23 mouse cellular contexts compared by ENCODE assay signal in the genomic region with DNA sequence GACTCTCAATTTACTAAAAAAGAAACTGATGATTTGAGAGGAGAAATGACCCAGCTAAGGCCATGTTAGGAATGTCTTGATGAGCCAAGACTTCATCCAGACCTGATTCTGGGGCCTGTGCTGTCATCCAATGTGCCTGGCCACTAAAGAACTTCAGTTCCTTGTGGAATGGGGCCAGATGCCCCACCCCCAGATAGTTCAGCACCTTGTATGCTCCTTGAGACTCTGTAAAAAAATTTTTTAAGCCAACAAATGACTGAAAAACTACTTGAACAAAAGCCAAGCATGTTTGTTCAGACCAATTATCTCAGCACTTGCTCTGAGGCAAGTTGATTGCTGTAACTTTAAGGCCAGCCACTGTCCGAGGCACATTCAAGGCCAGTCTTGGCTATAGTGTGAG. TPM values are rescaled to one million over a fixed set of nuclear protein-coding genes. Genes with fewer than 3 reads are reported as not detected.
DNase-seq lines count a peak whose midpoint lies in the region; ATAC-seq and TF ChIP-seq lines count a peak whose summit lies in the region.
"Had no signal": no experiment of that assay in that cellular context is flagged by ENCODE, and none has a peak within 500 bp of the region (broad histone marks: within the 10 kb centered on the region; RNA-seq: fewer than 3 reads in every experiment).

No protein-coding gene starts in this region.

- no peaks in the 10 kb centered on the region for H3K36me3 ChIP-seq in liver, adult 2 months (ENCODE audit: control insufficient read depth, insufficient read depth, low read length)
- H3K36me3 ChIP-seq in lung, embryonic 14.5 days (ENCODE audit: insufficient read depth) = no peaks in the 10 kb centered on the region
- peaks cover 3% of the 10 kb centered on the region; the same call in 1 of the 2 replicates for H3K36me3 ChIP-seq in intestine, postnatal 0 days (ENCODE audit: control insufficient read depth, insufficient read depth)
- H3K36me3 ChIP-seq: embryonic facial prominence, embryonic 13.5 days; forebrain, embryonic 12.5 days; heart, embryonic 15.5 days; hindbrain, embryonic 13.5 days had no signal

- H3K4me3 ChIP-seq in liver, adult 2 months (ENCODE audit: insufficient read depth, low read depth, low read length) = no peak overlapping the region
- H3K4me3 ChIP-seq in lung, embryonic 14.5 days (ENCODE audit: low read depth, low read length) = no peak overlapping the region
- H3K4me3 ChIP-seq in intestine, postnatal 0 days (ENCODE audit: low read depth, low read length) = no peak overlapping the region
- H3K4me3 ChIP-seq: embryonic facial prominence, embryonic 13.5 days; forebrain, embryonic 12.5 days; heart, embryonic 15.5 days; hindbrain, embryonic 13.5 days had no signal

- no peaks in the 10 kb centered on the region for H3K4me1 ChIP-seq in liver, adult 2 months (ENCODE audit: control insufficient read depth, insufficient read depth, low read length)
- peaks cover 5% of the 10 kb centered on the region; the same call in 1 of the 2 replicates for H3K4me1 ChIP-seq in lung, embryonic 14.5 days (ENCODE audit: insufficient read depth)
- H3K4me1 ChIP-seq in intestine, postnatal 0 days (replicated peaks; ENCODE audit: control insufficient read depth, insufficient read depth, low read length) = peaks cover 10% of the 10 kb centered on the region; the same call in 1 of the 2 replicates
- H3K4me1 ChIP-seq: embryonic facial prominence, embryonic 13.5 days; forebrain, embryonic 12.5 days; heart, embryonic 15.5 days; hindbrain, embryonic 13.5 days had no signal

- H3K9ac ChIP-seq in liver, adult 2 months (ENCODE audit: low read depth, low read length) = no peak overlapping the region
- H3K9ac ChIP-seq in lung, embryonic 14.5 days = no peak overlapping the region
- no peak overlapping the region for H3K9ac ChIP-seq in intestine, postnatal 0 days (ENCODE audit: low read depth, low read length)
- H3K9ac ChIP-seq: embryonic facial prominence, embryonic 13.5 days; forebrain, embryonic 12.5 days; heart, embryonic 15.5 days; hindbrain, embryonic 13.5 days had no signal

- no peaks in the 10 kb centered on the region for H3K9me3 ChIP-seq in lung, embryonic 14.5 days (ENCODE audit: low read depth, low read length)
- H3K9me3 ChIP-seq in intestine, postnatal 0 days (ENCODE audit: control insufficient read depth) = no peaks in the 10 kb centered on the region
- H3K9me3 ChIP-seq: embryonic facial prominence, embryonic 13.5 days; forebrain, embryonic 12.5 days; heart, embryonic 15.5 days; hindbrain, embryonic 13.5 days had no signal

- DNase-seq in liver, adult 2 months (ENCODE audit: extremely low read depth, low read depth, low spot score) = peak; percentile 10
- DNase-seq in liver = no peak
- peak; percentile 17 for DNase-seq in lung, embryonic 14.5 days
- peak; percentile 41 for DNase-seq in lung, postnatal 14 days
- peak; percentile 9 for DNase-seq in skeletal muscle tissue, adult 2 months (ENCODE audit: low read depth, low spot score)
- DNase-seq in gastrocnemius, postnatal 4 days (ENCODE audit: low spot score in 2 of 2) = no peak
- DNase-seq: adrenal gland, postnatal 10 days; cerebellum, adult 11-12 months; cerebellum, adult 9-11 months; cerebellum, postnatal 36 days; gastrocnemius, postnatal 14 days; heart, postnatal 14 days had no signal

- TF ChIP-seq CTCF in liver, adult 2 months (IDR thresholded peaks at IDR 0.05; ENCODE audit: low read depth, low read length) = no peak
- TF ChIP-seq CTCF in lung, embryonic 14.5 days (IDR thresholded peaks at IDR 0.05; ENCODE audit: low read depth) = no peak
- no peak for TF ChIP-seq CTCF in intestine, postnatal 0 days (IDR thresholded peaks at IDR 0.05; ENCODE audit: low read depth)

- no peak overlapping the region for H3K27ac ChIP-seq in liver, adult 2 months (replicated peaks; ENCODE audit: insufficient read depth, low read depth, low read length)
- H3K27ac ChIP-seq in lung, embryonic 14.5 days (ENCODE audit: low read depth) = no peak overlapping the region
- no peak overlapping the region for H3K27ac ChIP-seq in intestine, postnatal 0 days (ENCODE audit: low read depth, low read length)
- H3K27ac ChIP-seq: embryonic facial prominence, embryonic 13.5 days; forebrain, embryonic 12.5 days; heart, embryonic 15.5 days; hindbrain, embryonic 13.5 days had no signal

- WGBS in liver, adult 2 months = 75% methylated on average over 1 of the region's 1 CpGs
- WGBS in lung, embryonic 14.5 days = 40% methylated on average over 1 of the region's 1 CpGs
- whole genome bisulfite sequencing in intestine, postnatal 0 days = 72% methylated on average over 1 of the region's 1 CpGs

- TF ChIP-seq POLR2A in liver, adult 2 months (IDR thresholded peaks at IDR 0.05; ENCODE audit: extremely low read depth, insufficient read depth, low read length) = no peak

- no peaks in the 10 kb centered on the region for H3K27me3 ChIP-seq in liver, adult 2 months (ENCODE audit: control insufficient read depth, insufficient read depth, low read length)
- no peaks in the 10 kb centered on the region for H3K27me3 ChIP-seq in lung, embryonic 14.5 days (ENCODE audit: insufficient read depth, low read length)
- H3K27me3 ChIP-seq in intestine, postnatal 0 days (replicated peaks; ENCODE audit: control insufficient read depth, insufficient read depth, low read length) = no peaks in the 10 kb centered on the region
- H3K27me3 ChIP-seq: CH12.LX; embryonic facial prominence, embryonic 13.5 days; forebrain, embryonic 12.5 days; heart, embryonic 15.5 days; hindbrain, embryonic 13.5 days had no signal

- no peaks in the 10 kb centered on the region for H3K79me2 ChIP-seq in liver, adult 2 months (ENCODE audit: control insufficient read depth, insufficient read depth, low read length)

- ATAC-seq in lung, embryonic 14.5 days (ENCODE audit: insufficient read depth) = no peak
- ATAC-seq in intestine, postnatal 0 days = no peak
- ATAC-seq in inflammation-experienced regulatory T-cells, adult 6 months = no peak
- ATAC-seq: forebrain, embryonic 16.5 days had no signal

- H3K4me2 ChIP-seq in lung, embryonic 14.5 days = no peak overlapping the region
- H3K4me2 ChIP-seq in intestine, postnatal 0 days (replicated peaks; ENCODE audit: low read depth) = no peak overlapping the region
- H3K4me2 ChIP-seq: embryonic facial prominence, embryonic 13.5 days; forebrain, embryonic 12.5 days; heart, embryonic 11.5 days; heart, embryonic 15.5 days; hindbrain, embryonic 13.5 days had no signal

RNA-seq across cellular contexts. Expression of a gene that starts 59.4 kb away (rescaled TPM):
- total RNA-seq in liver, adult 2 months (2014; rRNA removed) = 0.28 TPM in 1 of 2 replicates, not detected in the other
- polyA plus RNA-seq in liver, adult 2 months (2012; rRNA removed) = not detected in 2 replicates
- polyA plus RNA-seq in lung, embryonic 14.5 days (2014; fragmentation: Nextera tagmentation; extraction: Ambion mirVana) = 5.5 and 6.2 TPM in 2 replicates
- 10 to 100 TPM; 35.8 to 36.2 TPM for total RNA-seq in gastrocnemius, postnatal 4 days (2021)
- 10.8 and 11.9 TPM in 2 replicates for polyA plus RNA-seq in intestine, postnatal 0 days (2015; fragmentation: Nextera tagmentation; extraction: Ambion mirVana)
- polyA plus RNA-seq in inflammation-experienced regulatory T-cells, adult 6 months (2017; shearing (Covaris generic)) = not detected
- total RNA-seq: CH12.LX; granulocyte monocyte progenitor cell, adult 5-6 weeks; hematopoietic stem cell, adult 5-6 weeks had no signal
- polyA plus RNA-seq: forebrain, embryonic 16.5 days had no signal

Comparison
In these comparisons a context has a peak if more than half of its experiments do, and no peak if none do; other contexts are left out.
1. DNase-seq: peak in liver, adult 2 months (single experiment), lung, embryonic 14.5 days (single experiment), lung, postnatal 14 days (single experiment) and skeletal muscle tissue, adult 2 months (single experiment); none in liver (single experiment) and gastrocnemius, postnatal 4 days (0 of 2).